Mouse (Mus musculus) R1 (cell line): ENCODE results near the gene Slc6a6.

Source experiments
- DNase-seq: peaks from one replicate; pipeline ENCODE4 v3.0.0-alpha.2; 2018; ENCODE audit warnings: low read depth, low spot score

The Slc6a6 gene

DNA sequence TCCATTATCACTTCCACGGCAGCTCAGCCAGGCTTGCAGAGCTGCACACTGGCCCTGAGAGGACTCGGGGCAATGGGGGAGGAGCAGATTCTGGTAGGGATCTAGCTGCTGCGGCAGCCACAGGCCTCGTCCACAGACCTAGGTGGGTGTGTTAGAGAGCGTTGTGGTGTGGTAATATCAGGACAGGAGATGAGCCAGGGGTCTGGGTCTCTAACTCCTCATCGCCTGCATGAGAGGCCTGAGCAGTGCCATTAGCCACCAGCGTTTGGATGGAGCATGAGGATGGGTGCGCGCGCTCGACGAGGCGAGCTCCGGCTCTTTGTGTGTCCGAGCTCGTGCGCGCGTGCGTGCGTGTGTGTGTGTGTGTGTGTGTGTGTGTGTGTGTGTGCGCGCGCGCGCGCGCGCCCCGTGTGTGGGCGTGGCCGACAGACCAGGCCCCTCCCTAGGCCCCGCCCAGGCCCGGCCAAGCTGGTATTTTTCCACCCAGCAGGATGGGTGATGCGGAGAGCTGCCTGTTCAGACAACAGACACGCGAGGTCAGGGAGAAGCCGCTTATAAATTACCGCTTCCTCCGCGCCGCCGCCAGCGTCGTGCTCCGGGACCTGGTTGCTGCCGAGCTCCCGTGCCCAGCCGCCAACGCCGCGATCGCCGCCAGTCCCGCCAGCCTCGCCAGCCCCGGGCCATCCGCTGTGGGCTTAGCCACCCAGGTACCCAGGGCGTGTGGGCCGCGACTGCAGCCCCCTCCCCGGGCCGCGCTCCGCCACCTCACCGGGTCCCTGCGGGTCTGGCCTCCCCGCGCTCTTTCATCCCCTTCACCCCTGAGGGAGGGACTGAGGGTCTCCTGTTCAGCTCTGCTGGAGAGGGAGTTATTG lies at the start of gene Slc6a6:
TSS of gene Slc6a6 (plus strand) at position 452 of the 872 bp plus-strand sequence.
- DNase-seq = peak; percentile 93

DNA sequence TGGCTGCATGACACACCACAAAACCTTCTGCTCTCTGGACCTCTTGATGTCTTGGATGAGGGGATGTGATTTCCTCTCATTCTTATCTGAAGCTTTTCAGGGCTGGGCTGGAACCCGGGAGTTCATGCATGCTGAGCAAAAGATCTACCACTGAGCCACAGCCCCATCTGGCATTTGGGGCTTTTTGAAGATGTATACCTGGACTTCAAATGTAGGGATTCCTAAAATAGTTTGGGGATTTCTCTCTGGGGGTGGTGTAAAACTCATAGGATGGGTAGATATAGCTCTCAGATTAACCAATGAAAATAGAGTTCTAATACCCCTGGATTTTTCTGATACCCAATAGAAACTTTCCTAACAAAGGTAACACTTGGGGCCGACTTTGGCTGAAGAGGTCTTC lies 49.4 kb upstream of the Slc6a6 start:
- no peak for DNase-seq

DNA sequence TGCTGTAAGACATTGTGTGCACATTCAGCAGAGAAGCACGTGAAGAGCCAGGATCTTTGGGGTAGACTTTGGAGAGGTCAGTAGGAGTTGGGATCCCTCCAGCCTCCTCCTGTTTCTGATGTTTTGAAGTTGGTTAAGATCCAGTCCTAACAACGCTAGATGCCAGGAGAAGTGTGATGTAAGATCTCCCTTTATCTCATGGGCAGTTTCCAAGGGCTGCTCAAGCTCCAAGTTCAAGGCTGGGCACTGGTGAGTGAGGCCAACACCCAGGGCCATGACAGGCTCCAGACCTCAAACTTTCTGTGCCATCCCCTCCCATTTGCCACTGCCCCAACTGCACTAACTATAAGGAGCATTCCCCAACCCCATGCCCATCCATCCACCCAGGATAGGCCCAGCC lies 49.0 kb upstream of the Slc6a6 start:
- no peak for DNase-seq

DNA sequence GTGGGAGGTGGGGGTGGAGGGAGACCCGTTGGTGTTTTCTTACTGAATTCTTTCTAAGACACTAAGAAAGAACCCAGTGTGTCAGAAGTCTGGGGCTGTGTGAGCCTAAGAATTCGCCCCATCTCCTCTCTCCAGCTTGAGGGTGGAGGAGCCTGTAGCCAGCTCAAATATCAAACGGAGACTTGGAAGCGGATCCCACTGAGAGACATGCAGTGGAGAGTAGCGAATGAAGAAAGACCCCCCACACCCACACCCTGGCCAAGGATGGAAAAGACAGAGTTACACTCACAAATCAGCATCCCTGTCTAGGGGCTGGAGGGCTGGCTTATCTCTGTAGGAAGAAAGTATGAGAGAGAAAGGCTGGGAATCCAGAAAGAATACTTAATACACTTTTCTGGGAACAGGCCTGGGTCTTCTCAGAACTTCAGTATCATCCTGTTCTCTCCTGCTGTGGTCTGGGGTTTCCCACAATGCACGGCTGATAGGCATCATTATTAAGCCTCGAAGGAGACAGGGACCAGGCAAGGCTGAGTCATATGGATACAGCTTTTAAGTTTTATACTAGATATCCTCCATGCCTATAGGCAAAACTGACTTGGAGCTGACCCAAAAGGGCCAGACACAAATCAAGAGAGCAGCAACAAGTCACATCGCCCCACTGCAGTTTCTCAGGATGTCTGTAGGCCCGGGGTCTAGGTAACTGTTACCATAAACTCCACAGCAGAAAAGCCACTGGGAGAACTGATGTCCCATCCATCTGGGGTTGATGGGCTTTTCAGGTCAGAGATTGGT lies 45.5 kb upstream of the Slc6a6 start:
- DNase-seq = no peak

- no peak for DNase-seq
Measured at GRCm38 (mm10) chr6:91643011-91643410, 40.8 kb upstream of the Slc6a6 start.

- no peak for DNase-seq
Measured at GRCm38 (mm10) chr6:91643416-91643921, 40.4 kb upstream of the Slc6a6 start.

GRCm38 (mm10) chr6:91646019-91646418 lies 37.8 kb upstream of the Slc6a6 start:
- DNase-seq = no peak

GRCm38 (mm10) chr6:91646822-91647221 lies 37.0 kb upstream of the Slc6a6 start:
- no peak for DNase-seq

- DNase-seq = no peak
Measured at GRCm38 (mm10) chr6:91647385-91647791, 36.5 kb upstream of the Slc6a6 start.

GRCm38 (mm10) chr6:91650255-91650654 lies 33.6 kb upstream of the Slc6a6 start:
- DNase-seq = no peak

DNA sequence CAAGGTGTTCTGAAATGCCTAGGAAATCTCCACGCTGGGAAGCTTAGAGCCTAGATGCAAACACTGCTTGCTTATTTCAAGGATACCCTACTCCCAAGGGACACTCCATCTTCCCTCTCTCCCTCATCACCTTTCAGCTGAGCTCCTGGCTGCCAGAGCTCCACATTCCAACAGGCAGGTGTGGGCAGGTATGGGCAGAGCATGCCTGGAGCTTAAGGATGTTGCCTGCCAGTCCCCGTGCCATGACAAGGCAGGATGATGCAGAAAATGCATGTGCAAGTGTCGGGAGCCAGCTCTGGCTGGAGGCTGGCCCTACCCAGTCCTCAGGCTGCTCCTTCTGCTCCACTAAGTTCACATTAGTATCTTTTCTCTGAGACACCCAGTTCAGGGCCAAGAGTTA lies 31.6 kb upstream of the Slc6a6 start:
- DNase-seq = no peak

- DNase-seq = no peak
Measured at GRCm38 (mm10) chr6:91655244-91655643, 28.6 kb upstream of the Slc6a6 start.

DNA sequence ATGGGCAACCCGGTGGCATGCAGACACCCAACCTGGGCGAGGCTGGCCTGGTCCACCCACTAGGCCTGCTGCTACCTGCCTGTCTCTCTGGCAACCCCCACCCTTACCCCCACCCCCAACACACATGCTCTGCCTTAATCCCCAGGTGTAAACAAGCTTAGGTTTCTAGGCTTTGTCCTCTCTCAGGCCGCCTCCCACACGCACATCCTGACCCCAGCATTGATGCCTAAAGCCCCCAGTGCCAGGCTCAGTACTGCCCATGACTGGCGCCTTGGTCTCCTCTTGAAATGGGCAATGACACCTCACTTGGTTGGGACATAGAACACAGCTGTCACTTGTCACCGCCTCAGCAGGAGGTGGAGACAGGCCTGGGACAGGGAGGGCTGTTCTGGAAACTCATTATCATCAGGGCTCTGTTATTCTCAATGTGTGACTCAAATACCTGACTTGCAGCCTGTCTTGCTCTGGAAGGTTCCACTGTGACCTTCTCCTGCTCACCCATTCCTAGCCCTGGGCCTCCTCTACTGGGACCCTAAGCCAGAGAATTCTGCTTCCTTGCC lies 27.9 kb upstream of the Slc6a6 start:
- no peak for DNase-seq

DNA sequence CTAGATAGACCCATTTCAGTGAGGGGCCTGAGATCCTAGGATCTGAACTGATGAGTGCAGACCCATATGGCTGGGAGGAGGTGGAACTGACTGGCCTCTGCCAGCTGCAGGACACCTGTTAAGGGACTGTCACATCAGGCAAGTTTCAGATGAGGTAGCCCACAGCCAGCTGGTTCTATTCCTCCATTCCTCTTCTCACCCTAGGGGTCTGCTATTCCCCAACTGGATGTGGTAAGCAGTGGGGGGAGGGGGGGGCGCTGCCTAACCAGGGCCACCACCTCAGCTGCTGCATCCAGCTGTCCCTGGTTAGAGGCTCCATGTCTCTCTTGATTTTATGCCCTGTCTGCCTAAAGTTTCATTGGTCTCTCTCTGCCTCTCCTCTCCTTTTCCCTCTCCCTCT lies 25.6 kb upstream of the Slc6a6 start:
- DNase-seq = no peak

- no peak for DNase-seq
Measured at GRCm38 (mm10) chr6:91659841-91660509, 23.9 kb upstream of the Slc6a6 start.

- no peak for DNase-seq
Measured at GRCm38 (mm10) chr6:91662301-91662700, 21.6 kb upstream of the Slc6a6 start.

DNA sequence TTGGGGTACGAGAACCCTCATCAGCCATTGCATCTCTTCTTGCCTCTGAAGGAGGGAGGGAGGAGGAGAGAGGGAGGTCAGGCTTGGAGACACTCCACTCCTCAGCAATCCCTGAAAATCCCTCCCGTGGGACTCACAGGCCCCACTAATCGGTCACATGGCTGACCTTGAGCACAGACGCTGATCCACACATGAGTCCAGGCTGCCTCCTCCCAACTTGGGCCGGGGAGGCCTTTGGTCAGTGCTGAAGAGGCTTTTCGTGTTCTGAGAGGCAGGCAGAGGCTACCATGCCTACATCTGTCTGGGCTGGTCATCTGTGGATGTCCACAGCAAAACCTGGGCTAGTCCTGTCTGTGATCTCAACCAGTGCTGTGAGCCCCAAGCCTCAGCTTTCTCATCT lies 20.2 kb upstream of the Slc6a6 start:
- DNase-seq = no peak

GRCm38 (mm10) chr6:91665267-91665666 lies 18.6 kb upstream of the Slc6a6 start:
- no peak for DNase-seq

- peak; percentile 83 for DNase-seq
Measured at GRCm38 (mm10) chr6:91665990-91666700, 17.7 kb upstream of the Slc6a6 start.

GRCm38 (mm10) chr6:91667141-91667540 lies 16.7 kb upstream of the Slc6a6 start:
- DNase-seq = peak; percentile 71

DNA sequence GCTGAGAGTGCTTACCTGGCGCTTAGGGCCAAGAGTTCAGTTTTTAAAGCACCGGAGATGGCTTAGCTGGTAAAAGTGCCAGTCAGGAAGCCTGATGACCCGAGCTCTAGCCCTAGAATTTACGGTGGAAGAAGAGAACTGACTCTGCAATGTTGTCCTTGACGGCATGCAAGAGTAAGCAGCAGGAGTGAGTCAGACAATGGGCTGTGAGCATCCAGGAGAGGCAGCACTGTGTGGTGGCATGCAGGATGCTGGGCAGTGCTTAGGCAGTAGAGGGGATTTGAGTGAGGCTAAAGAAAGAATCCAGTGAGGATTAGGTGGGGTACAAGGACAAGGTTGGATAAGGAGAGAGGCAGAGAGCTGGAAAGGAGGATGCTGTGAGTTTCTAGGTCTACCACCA lies 15.6 kb upstream of the Slc6a6 start:
- peak; percentile 42 for DNase-seq
